Mouse (Mus musculus) heart, postnatal 0 days (tissue): Measurements from ENCODE around the gene Gm20695.

ENCODE experiments used
- CTCF ChIP-seq: IDR thresholded peaks from 2 replicates; pipeline ENCODE4 v1.5.1; 2016; ENCODE audit warnings: antibody characterized with exemption, control low read depth, low read depth
- EP300 ChIP-seq: IDR thresholded peaks from 2 replicates; pipeline ENCODE4 v1.6.1; 2016; ENCODE audit warnings: antibody characterized with exemption, low read depth

GRCm38 (mm10) chr16:3896553-3896952 lies 12.1 kb downstream of the Gm20695 start:
- TF ChIP-seq CTCF (no peak), EP300 (no peak)
